Mouse (Mus musculus) kidney, adult 2 months (tissue): ENCODE results near the gene Gja8.

Experiments used
- CTCF ChIP-seq: fragments of 200-500 bp; conservative IDR thresholded peaks from 2 replicates; pipeline ENCODE4 v1.5.1; 2011; ENCODE audit warnings: low read depth, mild to moderate bottlenecking, control low read depth, low read length, moderate library complexity, mixed read lengths; ENCODE audit not compliant: insufficient read depth, insufficient read length
- POLR2A ChIP-seq: fragments of 200-500 bp; IDR thresholded peaks from one replicate; pipeline ENCODE4 v1.6.1; 2011; ENCODE audit warnings: low read depth, low read length, control low read depth

DNA sequence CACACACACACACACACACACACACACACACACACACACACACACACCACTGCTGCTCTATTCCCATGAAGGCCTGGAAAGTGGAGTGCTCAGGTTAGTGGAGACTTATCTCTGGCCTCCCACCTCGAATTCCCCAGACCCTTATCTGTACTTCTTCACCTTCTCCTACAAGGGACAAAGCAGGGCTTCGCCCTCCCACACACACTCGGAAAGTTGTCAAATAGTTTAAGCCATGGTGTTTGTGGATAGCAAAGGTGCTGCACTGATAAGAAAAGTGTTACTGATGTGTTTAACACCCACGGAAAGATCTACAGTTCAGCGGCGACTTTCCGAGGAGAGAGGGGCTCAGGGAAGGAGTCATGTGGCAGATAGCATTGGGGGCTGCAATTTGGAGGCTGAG lies 45.2 kb upstream of the Gja8 start:
- TF ChIP-seq CTCF, result no peak
- TF ChIP-seq POLR2A, result no peak
